Mouse (Mus musculus) bone marrow macrophage, adult 2 months (primary cell): Measurements from ENCODE around the gene Nat8. TPM values are rescaled to one million over a fixed set of nuclear protein-coding genes. Genes with fewer than 3 reads are reported as not detected.
"Not testable (repeated sequence)": the region's sequence is repeated elsewhere in the genome, so short reads cannot be mapped to it uniquely, and the experiment has no call there.

Experiments
- H3K27ac ChIP-seq: 2 replicates; pipeline ENCODE4 v1.5.1; 2012; ENCODE audit warnings: low read depth, low read length; ENCODE audit not compliant: insufficient read depth
- H3K4me1 ChIP-seq: 2 replicates; pipeline ENCODE4 v1.6.1; 2012; ENCODE audit warnings: low read length; ENCODE audit not compliant: control insufficient read depth, insufficient read depth
- H3K4me3 ChIP-seq: 2 replicates; pipeline ENCODE4 v1.5.1; 2012; ENCODE audit warnings: mild to moderate bottlenecking, low read length, moderate library complexity; ENCODE audit not compliant: insufficient read depth
- CTCF ChIP-seq: IDR thresholded peaks from 2 replicates; pipeline ENCODE4 v1.5.1; 2012; ENCODE audit warnings: low read depth, mild to moderate bottlenecking, low read length, moderate library complexity
- POLR2A ChIP-seq: IDR thresholded peaks from 2 replicates; pipeline ENCODE4 v1.6.1; 2012; ENCODE audit warnings: mild to moderate bottlenecking, low read depth, low read length, borderline replicate concordance
- polyA plus RNA-seq: library from polyadenylated mRNA; stranded (reverse); fragments of >200 nt; gene quantifications from 2 replicates; pipeline ENCODE4 v1.2.4, GENCODE M21; 2012; ENCODE audit not compliant: missing spikeins, insufficient read depth, insufficient read length

The Nat8 gene
- polyA plus RNA-seq = not detected in 2 replicates

DNA sequence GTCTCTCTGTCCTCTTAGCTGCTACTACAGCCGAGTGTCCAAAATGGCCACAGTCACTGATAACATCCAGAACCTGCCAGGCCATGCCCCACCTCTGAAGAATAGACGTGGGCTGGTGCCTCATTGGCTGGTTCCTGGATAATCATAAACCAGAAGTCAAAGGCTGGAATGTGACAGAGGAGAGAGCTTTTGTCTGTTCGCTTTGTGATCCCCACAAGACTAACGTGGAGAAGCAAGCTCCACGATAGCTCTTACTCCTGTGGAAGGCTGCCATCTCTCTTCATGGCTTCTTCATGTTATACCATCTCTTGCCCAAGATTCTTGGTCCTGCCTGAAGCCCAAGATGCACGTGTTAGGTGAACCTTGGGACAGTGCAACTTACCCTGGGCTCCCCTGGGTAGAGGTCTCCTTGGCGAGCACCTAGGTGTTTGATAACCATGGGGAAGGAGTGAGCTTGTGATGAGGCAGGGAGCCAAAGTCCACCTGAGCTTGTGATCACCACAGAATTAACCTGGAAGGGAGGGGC is at the start of gene Nat8:
TSS of gene Nat8 (minus strand) at position 287 of the 526 bp plus-strand sequence.
- no peak within 1 kb of the TSS for H3K27ac ChIP-seq
- TF ChIP-seq CTCF = no peak
- TF ChIP-seq POLR2A = no peak
- no peak within 1 kb of the TSS for H3K4me3 ChIP-seq

DNA sequence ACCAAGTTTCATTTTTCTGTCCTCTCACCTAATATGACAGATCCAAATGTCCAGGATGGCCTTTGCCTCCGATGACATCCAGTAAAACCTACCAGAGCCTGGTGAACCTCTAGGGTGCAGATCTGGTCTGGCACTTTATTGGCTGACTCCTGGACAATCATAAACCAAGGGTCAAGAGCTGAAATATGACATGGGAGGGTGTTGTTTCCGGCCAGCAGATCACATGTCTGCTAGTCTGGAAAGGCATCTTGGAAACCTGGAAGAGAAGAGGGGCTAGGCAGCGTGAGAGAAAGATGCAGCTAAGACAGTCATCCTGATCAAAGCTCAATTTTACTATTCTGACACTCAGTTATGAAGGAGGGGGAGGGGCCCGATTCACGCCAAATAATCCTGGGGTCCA is 37.1 kb upstream of the Nat8 start, which contains the start of gene Nat8f2:
TSS of gene Nat8f2 (minus strand) at position 153 of the 400 bp plus-strand sequence.
- not testable (repeated sequence) for H3K4me3 ChIP-seq, H3K27ac ChIP-seq, H3K4me1 ChIP-seq

More for the DNA sequence above, at the start of gene Nat8:
- no peaks in the 10 kb centered on the region for H3K4me1 ChIP-seq

GRCm38 (mm10) chr6:85867726-85868690 is 36.1 kb upstream of the Nat8 start:
- TF ChIP-seq CTCF = no peak
- no peak for TF ChIP-seq POLR2A
- Histone ChIP-seq H3K4me1 (no peaks in the 10 kb centered on the region), H3K27ac (no peak overlapping the region), H3K4me3 (no peak overlapping the region)

GRCm38 (mm10) chr6:85866995-85867394 is 35.1 kb upstream of the Nat8 start:
- H3K4me1 ChIP-seq, H3K4me3 ChIP-seq, H3K27ac ChIP-seq: not testable (repeated sequence)

- H3K4me3 ChIP-seq, H3K4me1 ChIP-seq, H3K27ac ChIP-seq: not testable (repeated sequence)
Measured at GRCm38 (mm10) chr6:85866166-85866565, 34.3 kb upstream of the Nat8 start.

- not testable (repeated sequence) for H3K4me3 ChIP-seq, H3K4me1 ChIP-seq, H3K27ac ChIP-seq
Measured at GRCm38 (mm10) chr6:85864900-85865639, 33.2 kb upstream of the Nat8 start.

DNA sequence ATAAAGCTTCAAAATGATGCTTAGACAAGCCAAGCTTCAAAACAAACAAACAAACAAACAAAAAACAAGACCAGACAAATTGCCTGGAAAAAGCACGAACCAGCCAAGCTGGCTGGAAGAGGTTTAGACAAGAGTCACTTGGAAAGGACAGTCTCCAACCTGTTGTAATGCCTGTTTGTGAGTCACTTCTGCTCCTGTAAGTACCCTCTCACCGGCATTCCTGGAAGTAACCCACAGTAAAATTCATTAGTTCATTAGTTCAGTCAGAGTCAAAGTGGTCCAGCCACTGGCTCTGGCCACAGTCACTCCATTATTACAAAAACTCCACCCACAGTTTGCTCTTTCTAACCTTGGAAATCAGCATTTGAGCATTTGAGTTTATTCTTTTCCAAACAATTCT is 32.0 kb upstream of the Nat8 start:
- TF ChIP-seq CTCF (no peak), POLR2A (no peak)
- no peak overlapping the region for H3K4me3 ChIP-seq
- H3K4me1 ChIP-seq = peaks cover 7% of the 10 kb centered on the region
- no peak overlapping the region for H3K27ac ChIP-seq

- Histone ChIP-seq H3K4me1 (peaks cover 7% of the 10 kb centered on the region), H3K27ac (no peak overlapping the region), H3K4me3 (no peak overlapping the region)
- TF ChIP-seq POLR2A (no peak), CTCF (no peak)
Measured at GRCm38 (mm10) chr6:85863136-85863535, 31.3 kb upstream of the Nat8 start.

- no peak overlapping the region for H3K4me3 ChIP-seq
- TF ChIP-seq POLR2A (no peak), CTCF (no peak)
Measured at GRCm38 (mm10) chr6:85862565-85862964, 30.7 kb upstream of the Nat8 start.

DNA sequence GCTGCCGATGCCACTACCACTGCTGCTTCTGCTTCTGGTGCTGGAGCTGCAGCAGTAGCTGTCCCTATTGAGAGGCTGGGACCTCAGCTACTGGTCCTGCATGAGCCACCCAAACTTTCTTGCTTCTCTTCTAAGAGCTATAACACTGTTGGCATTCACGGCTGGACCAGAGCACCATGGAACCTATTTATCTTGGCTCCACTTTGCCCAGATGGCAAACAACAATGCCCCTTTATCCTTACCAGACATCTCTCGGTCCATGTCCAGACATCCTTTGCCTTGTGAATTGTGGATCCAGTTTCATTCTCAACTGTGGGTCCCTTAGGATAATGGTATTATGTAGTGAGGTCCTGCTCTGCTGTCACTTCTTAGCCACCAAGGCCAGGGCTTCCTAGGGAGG is 29.4 kb upstream of the Nat8 start:
- no peak overlapping the region for H3K27ac ChIP-seq
- TF ChIP-seq POLR2A (no peak), CTCF (no peak)
- no peak overlapping the region for H3K4me3 ChIP-seq
- peaks cover 7% of the 10 kb centered on the region for H3K4me1 ChIP-seq

More at GRCm38 (mm10) chr6:85862565-85862964, 30.7 kb upstream of the Nat8 start:
- H3K27ac ChIP-seq = no peak overlapping the region
- peaks cover 7% of the 10 kb centered on the region for H3K4me1 ChIP-seq
